Mouse (Mus musculus): Measurements from ENCODE around the gene Umod. TPM values are rescaled to one million over a fixed set of nuclear protein-coding genes. Genes with fewer than 3 reads are reported as not detected.

Umod gene
- 3.4 TPM in 1 of 2 replicates, not detected in the other for polyA plus RNA-seq (2011; ENCODE audit: insufficient read depth, insufficient read length, low replicate concordance, missing spikeins)

DNA sequence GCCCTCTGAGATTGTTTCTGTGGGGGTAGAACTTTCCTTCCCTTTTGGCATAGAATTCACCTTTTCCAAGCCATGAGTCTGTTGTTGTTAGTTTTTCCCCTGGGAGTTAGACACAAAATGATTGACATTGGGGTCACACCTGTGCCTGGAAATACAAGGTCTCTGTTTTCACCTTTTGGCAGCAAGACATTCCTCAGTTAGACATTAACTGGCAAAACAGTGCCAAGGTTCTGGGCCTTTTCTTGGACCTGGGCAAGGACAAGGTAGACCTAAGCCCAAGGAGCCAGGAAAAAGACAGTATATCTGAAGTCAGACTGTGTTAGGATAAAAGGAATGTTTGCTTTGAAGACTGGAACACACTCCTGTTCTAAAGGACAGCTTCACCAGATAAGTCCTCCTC, at the start of gene Umod:
TSS of gene Umod (minus strand) at position 27 of the 400 bp plus-strand sequence.
- TF ChIP-seq CTCF (IDR thresholded peaks at IDR 0.05; ENCODE audit: control insufficient read depth, insufficient read depth, low read length) (no peak), POLR2A (IDR thresholded peaks at IDR 0.05; ENCODE audit: borderline replicate concordance, control insufficient read depth, low read depth, low read length) (no peak)
- no peaks in the 10 kb centered on the region for H3K4me1 ChIP-seq (ENCODE audit: control insufficient read depth, insufficient read depth, low read length)
- no peak within 1 kb of the TSS for H3K27ac ChIP-seq (ENCODE audit: control insufficient read depth, insufficient read depth, low read depth, low read length, poor library complexity)
- no peak within 1 kb of the TSS for H3K4me3 ChIP-seq (replicated peaks; ENCODE audit: control insufficient read depth, low read depth, low read length)

- no peak overlapping the region for H3K27ac ChIP-seq (ENCODE audit: control insufficient read depth, insufficient read depth, low read depth, low read length, poor library complexity)
- no peak overlapping the region for H3K4me3 ChIP-seq (replicated peaks; ENCODE audit: control insufficient read depth, low read depth, low read length)
- no peaks in the 10 kb centered on the region for H3K4me1 ChIP-seq (ENCODE audit: control insufficient read depth, insufficient read depth, low read length)
- 72% methylated on average over 7 of the region's 7 CpGs for WGBS
- TF ChIP-seq CTCF (IDR thresholded peaks at IDR 0.05; ENCODE audit: control insufficient read depth, insufficient read depth, low read length) (no peak), POLR2A (IDR thresholded peaks at IDR 0.05; ENCODE audit: borderline replicate concordance, control insufficient read depth, low read depth, low read length) (no peak)
Observed at GRCm38 (mm10) chr7:119528617-119529016, 49.5 kb upstream of the Umod start.

GRCm38 (mm10) chr7:119527548-119527947, 48.5 kb upstream of the Umod start:
- Histone ChIP-seq H3K4me1 (ENCODE audit: control insufficient read depth, insufficient read depth, low read length) (no peaks in the 10 kb centered on the region), H3K27ac (ENCODE audit: control insufficient read depth, insufficient read depth, low read depth, low read length, poor library complexity) (no peak overlapping the region), H3K4me3 (replicated peaks; ENCODE audit: control insufficient read depth, low read depth, low read length) (no peak overlapping the region)
- WGBS, result 54% methylated on average over 2 of the region's 2 CpGs
- TF ChIP-seq CTCF (IDR thresholded peaks at IDR 0.05; ENCODE audit: control insufficient read depth, insufficient read depth, low read length) (no peak), POLR2A (IDR thresholded peaks at IDR 0.05; ENCODE audit: borderline replicate concordance, control insufficient read depth, low read depth, low read length) (no peak)

- H3K4me3 ChIP-seq (replicated peaks; ENCODE audit: control insufficient read depth, low read depth, low read length), result no peak overlapping the region
- WGBS, result 81% methylated on average over 1 of the region's 1 CpGs
- no peak for TF ChIP-seq POLR2A (IDR thresholded peaks at IDR 0.05; ENCODE audit: borderline replicate concordance, control insufficient read depth, low read depth, low read length)
- TF ChIP-seq CTCF (IDR thresholded peaks at IDR 0.05; ENCODE audit: control insufficient read depth, insufficient read depth, low read length), result no peak
- no peaks in the 10 kb centered on the region for H3K4me1 ChIP-seq (ENCODE audit: control insufficient read depth, insufficient read depth, low read length)
- no peak overlapping the region for H3K27ac ChIP-seq (ENCODE audit: control insufficient read depth, insufficient read depth, low read depth, low read length, poor library complexity)
Observed at GRCm38 (mm10) chr7:119527135-119527534, 48.1 kb upstream of the Umod start.

DNA sequence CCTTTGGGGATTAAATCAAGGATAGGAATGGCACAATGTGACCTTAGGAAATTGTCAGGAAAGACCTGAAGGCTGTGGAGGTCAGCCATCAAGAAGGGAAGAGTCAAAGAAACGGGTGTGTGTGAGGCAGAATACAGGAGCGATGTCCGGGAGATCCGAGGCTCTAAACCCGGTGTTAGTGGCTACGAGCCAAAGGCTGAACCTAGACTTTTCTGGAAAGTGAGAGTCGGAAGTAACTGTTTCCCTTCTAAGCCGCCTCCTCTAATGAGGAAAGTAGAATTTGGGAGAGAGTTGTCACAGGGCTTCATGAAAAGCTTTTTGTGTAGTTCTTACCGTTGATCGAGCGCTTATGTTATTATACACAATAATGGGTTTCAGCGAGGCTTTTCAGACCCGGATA, 47.4 kb upstream of the Umod start:
- WGBS, result 82% methylated on average over 13 of the region's 13 CpGs
- Histone ChIP-seq H3K4me3 (replicated peaks; ENCODE audit: control insufficient read depth, low read depth, low read length) (no peak overlapping the region), H3K4me1 (ENCODE audit: control insufficient read depth, insufficient read depth, low read length) (no peaks in the 10 kb centered on the region), H3K27ac (ENCODE audit: control insufficient read depth, insufficient read depth, low read depth, low read length, poor library complexity) (no peak overlapping the region)
- TF ChIP-seq POLR2A (IDR thresholded peaks at IDR 0.05; ENCODE audit: borderline replicate concordance, control insufficient read depth, low read depth, low read length), result no peak
- no peak for TF ChIP-seq CTCF (IDR thresholded peaks at IDR 0.05; ENCODE audit: control insufficient read depth, insufficient read depth, low read length)

GRCm38 (mm10) chr7:119525881-119526281, 46.8 kb upstream of the Umod start:
- Histone ChIP-seq H3K4me3 (replicated peaks; ENCODE audit: control insufficient read depth, low read depth, low read length) (no peak overlapping the region), H3K27ac (ENCODE audit: control insufficient read depth, insufficient read depth, low read depth, low read length, poor library complexity) (no peak overlapping the region), H3K4me1 (ENCODE audit: control insufficient read depth, insufficient read depth, low read length) (no peaks in the 10 kb centered on the region)
- WGBS, result 56% methylated on average over 2 of the region's 2 CpGs
- TF ChIP-seq CTCF (IDR thresholded peaks at IDR 0.05; ENCODE audit: control insufficient read depth, insufficient read depth, low read length) (no peak), POLR2A (IDR thresholded peaks at IDR 0.05; ENCODE audit: borderline replicate concordance, control insufficient read depth, low read depth, low read length) (no peak)

GRCm38 (mm10) chr7:119523389-119523788, 44.3 kb upstream of the Umod start, which contains the start of gene Pdilt:
TSS of gene Pdilt (minus strand) at chr7:119523489.
- H3K4me1 ChIP-seq (ENCODE audit: control insufficient read depth, insufficient read depth, low read length), result no peaks in the 10 kb centered on the region
- 53% methylated on average over 4 of the region's 4 CpGs for WGBS
- TF ChIP-seq CTCF (IDR thresholded peaks at IDR 0.05; ENCODE audit: control insufficient read depth, insufficient read depth, low read length) (no peak), POLR2A (IDR thresholded peaks at IDR 0.05; ENCODE audit: borderline replicate concordance, control insufficient read depth, low read depth, low read length) (no peak)
- H3K27ac ChIP-seq (ENCODE audit: control insufficient read depth, insufficient read depth, low read depth, low read length, poor library complexity), result no peak within 1 kb of the TSS
- H3K4me3 ChIP-seq (replicated peaks; ENCODE audit: control insufficient read depth, low read depth, low read length), result no peak within 1 kb of the TSS

DNA sequence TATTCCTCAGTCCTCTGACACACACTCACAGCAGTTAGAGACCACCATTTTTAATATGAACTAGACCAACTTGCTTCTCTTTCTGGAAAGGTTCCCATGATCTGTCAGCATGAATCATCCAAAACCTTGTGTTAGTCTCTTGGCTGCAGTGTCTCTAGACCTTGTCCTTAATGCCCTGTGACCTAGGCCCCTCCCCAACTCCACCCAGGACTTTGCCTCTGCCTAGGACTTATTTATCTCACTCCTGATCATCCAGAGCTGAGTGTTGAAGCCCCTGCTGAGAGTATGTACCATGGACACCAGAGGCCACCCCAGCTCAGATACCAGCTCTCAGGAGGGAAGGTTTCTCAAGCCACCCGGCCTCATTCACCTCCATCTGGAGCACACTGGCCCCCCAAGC, 43.3 kb upstream of the Umod start:
- 54% methylated on average over 1 of the region's 1 CpGs for WGBS
- no peak overlapping the region for H3K27ac ChIP-seq (ENCODE audit: control insufficient read depth, insufficient read depth, low read depth, low read length, poor library complexity)
- no peaks in the 10 kb centered on the region for H3K4me1 ChIP-seq (ENCODE audit: control insufficient read depth, insufficient read depth, low read length)
- TF ChIP-seq POLR2A (IDR thresholded peaks at IDR 0.05; ENCODE audit: borderline replicate concordance, control insufficient read depth, low read depth, low read length) (no peak), CTCF (IDR thresholded peaks at IDR 0.05; ENCODE audit: control insufficient read depth, insufficient read depth, low read length) (no peak)
- no peak overlapping the region for H3K4me3 ChIP-seq (replicated peaks; ENCODE audit: control insufficient read depth, low read depth, low read length)

DNA sequence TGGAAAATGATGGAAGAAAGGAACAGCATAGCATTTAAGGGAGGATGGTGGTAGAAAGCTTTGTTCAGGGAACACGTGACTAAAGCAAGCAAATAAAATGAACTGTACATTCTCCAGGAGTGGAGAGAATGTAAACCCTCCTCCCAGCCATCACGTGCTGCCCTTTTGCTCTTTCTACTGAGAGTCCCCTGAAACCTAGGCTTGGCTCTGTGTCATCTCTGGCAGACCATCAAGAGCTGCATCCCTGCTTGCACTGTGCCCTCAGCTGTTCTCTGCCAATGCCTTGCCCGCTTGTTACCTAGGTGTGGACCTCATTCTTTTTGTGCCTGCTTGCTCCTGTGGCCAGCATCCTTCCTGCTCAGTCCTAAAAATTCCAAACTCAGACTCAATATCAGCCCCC, 42.7 kb upstream of the Umod start:
- 72% methylated on average over 3 of the region's 3 CpGs for WGBS
- no peak for TF ChIP-seq CTCF (IDR thresholded peaks at IDR 0.05; ENCODE audit: control insufficient read depth, insufficient read depth, low read length)
- TF ChIP-seq POLR2A (IDR thresholded peaks at IDR 0.05; ENCODE audit: borderline replicate concordance, control insufficient read depth, low read depth, low read length), result no peak

More for the DNA sequence above, 42.7 kb upstream of the Umod start:
- Histone ChIP-seq H3K27ac (ENCODE audit: control insufficient read depth, insufficient read depth, low read depth, low read length, poor library complexity) (no peak overlapping the region), H3K4me1 (ENCODE audit: control insufficient read depth, insufficient read depth, low read length) (no peaks in the 10 kb centered on the region), H3K4me3 (replicated peaks; ENCODE audit: control insufficient read depth, low read depth, low read length) (no peak overlapping the region)
